Mouse (Mus musculus) embryonic facial prominence, embryonic 15.5 days (tissue): ENCODE results near the gene Ubash3b. TPM values are rescaled to one million over a fixed set of nuclear protein-coding genes. Genes with fewer than 3 reads are reported as not detected.
A peak's percentile ranks its signal among the peaks of the same experiment; 100 is the strongest.

ENCODE experiments used
- ATAC-seq: fragments of 200-750 bp; cut with Nextera tagmentation; 2 replicates; pipeline ENCODE4 v1.8.0; 2017; ENCODE audit warnings: low read depth, moderate TSS enrichment; ENCODE audit not compliant: insufficient number of reproducible peaks, low FRiP score, low TSS enrichment
- H3K27ac ChIP-seq: fragments of 300-500 bp; sonication (generic); replicated peaks from 2 replicates; pipeline ENCODE4 v1.5.1; 2015; ENCODE audit warnings: mild to moderate bottlenecking, inconsistent platforms
- H3K27me3 ChIP-seq: fragments of 300-500 bp; sonication (generic); 2 replicates; pipeline ENCODE4 v1.6.1; 2015; ENCODE audit warnings: inconsistent platforms
- H3K36me3 ChIP-seq: fragments of 300-500 bp; sonication (generic); 2 replicates; pipeline ENCODE4 v1.6.1; 2015; ENCODE audit warnings: mild to moderate bottlenecking, inconsistent platforms
- H3K4me1 ChIP-seq: fragments of 300-500 bp; sonication (generic); 2 replicates; pipeline ENCODE4 v1.6.1; 2015; ENCODE audit warnings: inconsistent platforms
- H3K4me2 ChIP-seq: fragments of 300-500 bp; sonication (generic); replicated peaks from 2 replicates; pipeline ENCODE4 v1.6.1; 2015; ENCODE audit warnings: mild to moderate bottlenecking, inconsistent platforms
- H3K4me3 ChIP-seq: fragments of 300-500 bp; sonication (generic); replicated peaks from 2 replicates; pipeline ENCODE4 v1.5.1; 2015; ENCODE audit warnings: mild to moderate bottlenecking, inconsistent platforms
- H3K9ac ChIP-seq: fragments of 300-500 bp; sonication (generic); 2 replicates; pipeline ENCODE4 v1.6.1; 2015; ENCODE audit warnings: inconsistent platforms
- H3K9me3 ChIP-seq: fragments of 300-500 bp; sonication (generic); replicated peaks from 2 replicates; pipeline ENCODE4 v1.6.1; 2016; ENCODE audit warnings: inconsistent platforms
- WGBS: fragments of 180-500 bp; shearing (Covaris S2); methylation state at CpG from one replicate; pipeline ENCODE4 v1.1.7; 2015; 5-methylcytosine and 5-hydroxymethylcytosine counted together
- polyA plus RNA-seq: library from polyadenylated mRNA; unstranded; fragments of >200 nt; fragmentation: Nextera tagmentation; extraction: Ambion mirVana; gene quantifications from 2 replicates; pipeline ENCODE4 v1.2.1, GENCODE M21; 2015

Gene Ubash3b
- polyA plus RNA-seq, 1 experiment from 2014 or later = 8.2 TPM

DNA sequence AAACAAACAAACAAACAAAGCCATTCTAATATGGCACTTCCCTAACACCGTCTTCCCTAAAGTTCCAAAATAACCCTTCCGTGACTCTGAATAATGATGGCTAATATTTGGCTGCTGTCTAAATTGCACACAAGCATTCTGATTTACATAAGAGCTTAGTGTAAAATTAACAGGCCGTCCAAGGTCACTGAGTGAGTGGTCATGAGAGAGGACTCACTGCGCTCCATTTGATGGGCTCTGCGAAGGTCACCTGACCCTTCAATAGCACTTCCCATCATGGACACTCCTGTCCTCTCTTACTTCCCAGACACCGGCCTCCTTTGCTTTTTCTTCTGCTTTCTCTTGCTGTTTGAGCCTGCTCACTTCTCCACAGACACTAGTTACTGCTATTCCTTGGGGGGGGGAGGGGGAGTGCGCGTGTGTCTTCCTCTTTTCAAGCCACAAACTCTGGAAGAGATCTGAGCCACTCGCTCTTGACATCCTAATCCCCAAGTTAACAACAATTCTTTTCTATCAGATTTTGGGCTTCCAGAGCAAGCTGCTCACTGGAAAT, 73.6 kb downstream of the Ubash3b start:
- no peak overlapping the region for H3K4me2 ChIP-seq
- H3K9ac ChIP-seq = no peak overlapping the region
- H3K4me1 ChIP-seq = peaks cover 16% of the 10 kb centered on the region
- 67% methylated on average over 9 of the region's 9 CpGs for WGBS
- no peak overlapping the region for H3K27ac ChIP-seq
- H3K4me3 ChIP-seq = no peak overlapping the region
- no peaks in the 10 kb centered on the region for H3K9me3 ChIP-seq
- ATAC-seq = no peak
- no peaks in the 10 kb centered on the region for H3K36me3 ChIP-seq
- no peaks in the 10 kb centered on the region for H3K27me3 ChIP-seq

DNA sequence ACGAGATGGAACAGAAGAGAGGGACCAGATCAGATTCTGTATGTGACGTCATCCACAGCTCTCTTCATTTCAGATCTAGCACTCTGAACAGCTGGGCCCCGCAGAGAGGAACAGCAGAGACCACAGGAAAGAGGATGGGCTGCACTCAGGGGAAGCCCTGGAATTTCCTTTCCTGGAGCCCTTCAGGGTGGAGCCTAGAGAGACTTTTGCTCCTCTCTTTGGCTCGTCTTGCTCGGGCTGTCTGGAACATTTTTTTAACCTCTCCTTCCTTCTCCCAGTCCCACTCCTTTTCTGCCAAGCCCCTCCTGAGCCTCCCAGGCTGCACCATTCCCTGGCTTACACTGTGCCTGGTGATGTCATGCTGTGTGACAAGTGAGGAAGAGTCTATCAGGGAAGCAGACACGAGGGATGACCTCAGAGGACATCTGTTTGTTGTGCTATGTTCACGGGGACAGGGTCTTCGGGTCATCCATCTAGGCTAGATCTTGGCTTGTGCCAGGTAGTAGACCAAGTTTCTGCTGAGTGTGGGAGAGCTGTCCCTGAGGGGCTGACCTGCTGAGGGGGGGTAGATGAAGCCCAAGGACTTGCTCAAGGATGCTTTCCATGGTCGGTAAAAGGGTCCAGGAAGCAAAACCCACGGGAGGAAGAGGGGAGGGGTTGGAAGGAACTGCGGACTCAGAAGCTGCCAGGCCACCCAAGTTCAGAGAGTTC, 77.2 kb downstream of the Ubash3b start:
- Histone ChIP-seq H3K9ac (no peak overlapping the region), H3K9me3 (no peaks in the 10 kb centered on the region), H3K4me1 (peaks cover 25% of the 10 kb centered on the region), H3K4me3 (no peak overlapping the region), H3K4me2 (peak overlapping the region; percentile 17), H3K36me3 (no peaks in the 10 kb centered on the region), H3K27me3 (no peaks in the 10 kb centered on the region), H3K27ac (peak overlapping the region; percentile 66)
- ATAC-seq = peak; percentile 86
- 22% methylated on average over 11 of the region's 11 CpGs for WGBS

- Histone ChIP-seq H3K36me3 (no peaks in the 10 kb centered on the region), H3K4me2 (no peak overlapping the region), H3K27me3 (no peaks in the 10 kb centered on the region), H3K4me1 (peaks cover 32% of the 10 kb centered on the region), H3K9ac (no peak overlapping the region), H3K27ac (peak overlapping the region; percentile 24), H3K4me3 (no peak overlapping the region), H3K9me3 (no peaks in the 10 kb centered on the region)
- 73% methylated on average over 6 of the region's 6 CpGs for WGBS
- no peak for ATAC-seq
Observed at GRCm38 (mm10) chr9:41083386-41084055, 78.0 kb downstream of the Ubash3b start.

GRCm38 (mm10) chr9:41082891-41083290, 78.6 kb downstream of the Ubash3b start:
- no peaks in the 10 kb centered on the region for H3K27me3 ChIP-seq
- ATAC-seq = no peak
- H3K9ac ChIP-seq = no peak overlapping the region
- H3K4me3 ChIP-seq = no peak overlapping the region
- no peak overlapping the region for H3K27ac ChIP-seq
- no peak overlapping the region for H3K4me2 ChIP-seq
- WGBS = 86% methylated on average over 3 of the region's 3 CpGs
- peaks cover 36% of the 10 kb centered on the region for H3K4me1 ChIP-seq
- H3K36me3 ChIP-seq = no peaks in the 10 kb centered on the region
- no peaks in the 10 kb centered on the region for H3K9me3 ChIP-seq

- 64% methylated on average over 5 of the region's 5 CpGs for WGBS
- H3K36me3 ChIP-seq = no peaks in the 10 kb centered on the region
- H3K27ac ChIP-seq = no peak overlapping the region
- no peak overlapping the region for H3K9ac ChIP-seq
- H3K27me3 ChIP-seq = no peaks in the 10 kb centered on the region
- no peaks in the 10 kb centered on the region for H3K9me3 ChIP-seq
- peaks cover 49% of the 10 kb centered on the region for H3K4me1 ChIP-seq
- ATAC-seq = no peak
- H3K4me3 ChIP-seq = no peak overlapping the region
- H3K4me2 ChIP-seq = no peak overlapping the region
Observed at GRCm38 (mm10) chr9:41080877-41081276, 80.6 kb downstream of the Ubash3b start.

- Histone ChIP-seq H3K36me3 (no peaks in the 10 kb centered on the region), H3K4me2 (no peak overlapping the region), H3K9me3 (no peaks in the 10 kb centered on the region), H3K4me1 (peaks cover 43% of the 10 kb centered on the region), H3K9ac (no peak overlapping the region), H3K27me3 (no peaks in the 10 kb centered on the region), H3K27ac (no peak overlapping the region), H3K4me3 (no peak overlapping the region)
- no peak for ATAC-seq
- 63% methylated on average over 14 of the region's 14 CpGs for WGBS
Observed at GRCm38 (mm10) chr9:41079428-41080155, 81.9 kb downstream of the Ubash3b start.

DNA sequence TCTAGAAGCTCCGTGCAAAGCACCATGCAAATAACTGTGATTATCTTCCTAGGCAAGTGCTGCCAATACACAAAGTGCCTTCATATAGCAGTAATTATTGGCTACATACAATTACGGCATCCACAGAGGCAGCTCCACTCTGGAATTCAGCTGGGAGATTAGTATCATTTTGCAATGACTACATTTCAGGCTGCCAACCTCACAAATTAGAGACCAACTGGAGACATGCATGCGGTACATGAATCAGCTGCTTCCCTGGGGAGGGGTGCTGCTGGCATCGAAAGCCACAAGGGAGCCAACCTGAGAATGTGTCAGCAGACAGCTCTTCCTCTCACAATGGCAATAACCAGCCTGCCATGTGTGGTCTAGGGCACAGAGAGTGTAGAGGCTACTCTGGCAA, 83.3 kb downstream of the Ubash3b start:
- Histone ChIP-seq H3K27ac (no peak overlapping the region), H3K4me3 (no peak overlapping the region), H3K36me3 (no peaks in the 10 kb centered on the region), H3K9me3 (no peaks in the 10 kb centered on the region), H3K9ac (no peak overlapping the region), H3K4me2 (no peak overlapping the region), H3K27me3 (no peaks in the 10 kb centered on the region), H3K4me1 (peaks cover 34% of the 10 kb centered on the region)
- WGBS = 41% methylated on average over 4 of the region's 4 CpGs
- ATAC-seq = no peak

DNA sequence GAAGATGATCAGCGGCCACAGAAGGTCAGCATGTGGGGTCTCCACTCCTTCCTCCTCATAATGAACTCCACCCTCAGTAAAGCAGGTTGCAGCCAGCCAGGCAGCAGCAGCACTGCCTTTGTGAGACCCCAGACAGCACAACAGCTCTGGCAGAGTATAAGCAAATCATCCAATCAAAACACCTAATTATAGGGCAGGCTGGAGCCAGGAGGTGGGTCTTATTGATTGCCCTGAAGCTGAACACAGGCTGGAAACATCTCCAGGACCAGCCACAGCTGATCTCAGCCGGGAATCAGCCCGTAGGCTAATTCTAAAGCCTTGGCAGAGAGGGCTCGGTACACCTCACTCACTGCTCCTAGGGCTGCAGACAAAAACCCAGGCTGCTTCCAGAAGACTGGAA, 85.3 kb downstream of the Ubash3b start:
- no peaks in the 10 kb centered on the region for H3K27me3 ChIP-seq
- peaks cover 28% of the 10 kb centered on the region for H3K4me1 ChIP-seq
- H3K4me3 ChIP-seq = no peak overlapping the region
- ATAC-seq = no peak
- H3K9ac ChIP-seq = no peak overlapping the region
- no peak overlapping the region for H3K27ac ChIP-seq
- 31% methylated on average over 4 of the region's 4 CpGs for WGBS
- H3K9me3 ChIP-seq = no peaks in the 10 kb centered on the region
- no peaks in the 10 kb centered on the region for H3K36me3 ChIP-seq
- H3K4me2 ChIP-seq = no peak overlapping the region

DNA sequence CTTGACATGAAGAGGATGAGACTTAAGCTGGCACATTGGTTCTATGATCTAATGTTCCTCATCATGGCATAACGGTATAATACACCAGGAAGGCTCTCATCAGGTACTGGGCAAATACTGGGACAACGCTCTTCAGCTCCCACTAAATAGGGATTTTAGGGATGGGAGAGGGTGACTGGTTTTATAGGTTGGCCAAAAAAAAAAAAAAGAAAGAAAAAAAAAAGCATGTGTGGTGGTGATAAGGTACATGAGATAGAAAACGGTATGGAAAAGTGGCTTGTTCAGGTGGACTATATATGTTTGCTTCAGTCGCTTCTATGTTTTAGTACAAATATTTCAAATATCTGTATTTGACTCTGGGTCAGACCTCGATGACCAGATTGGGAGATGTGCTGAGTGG, 86.0 kb downstream of the Ubash3b start:
- no peak for ATAC-seq
- Histone ChIP-seq H3K4me3 (no peak overlapping the region), H3K36me3 (no peaks in the 10 kb centered on the region), H3K4me1 (peaks cover 25% of the 10 kb centered on the region), H3K9ac (no peak overlapping the region), H3K27ac (no peak overlapping the region), H3K9me3 (no peaks in the 10 kb centered on the region), H3K27me3 (no peaks in the 10 kb centered on the region), H3K4me2 (no peak overlapping the region)
- WGBS = 96% methylated on average over 5 of the region's 5 CpGs

DNA sequence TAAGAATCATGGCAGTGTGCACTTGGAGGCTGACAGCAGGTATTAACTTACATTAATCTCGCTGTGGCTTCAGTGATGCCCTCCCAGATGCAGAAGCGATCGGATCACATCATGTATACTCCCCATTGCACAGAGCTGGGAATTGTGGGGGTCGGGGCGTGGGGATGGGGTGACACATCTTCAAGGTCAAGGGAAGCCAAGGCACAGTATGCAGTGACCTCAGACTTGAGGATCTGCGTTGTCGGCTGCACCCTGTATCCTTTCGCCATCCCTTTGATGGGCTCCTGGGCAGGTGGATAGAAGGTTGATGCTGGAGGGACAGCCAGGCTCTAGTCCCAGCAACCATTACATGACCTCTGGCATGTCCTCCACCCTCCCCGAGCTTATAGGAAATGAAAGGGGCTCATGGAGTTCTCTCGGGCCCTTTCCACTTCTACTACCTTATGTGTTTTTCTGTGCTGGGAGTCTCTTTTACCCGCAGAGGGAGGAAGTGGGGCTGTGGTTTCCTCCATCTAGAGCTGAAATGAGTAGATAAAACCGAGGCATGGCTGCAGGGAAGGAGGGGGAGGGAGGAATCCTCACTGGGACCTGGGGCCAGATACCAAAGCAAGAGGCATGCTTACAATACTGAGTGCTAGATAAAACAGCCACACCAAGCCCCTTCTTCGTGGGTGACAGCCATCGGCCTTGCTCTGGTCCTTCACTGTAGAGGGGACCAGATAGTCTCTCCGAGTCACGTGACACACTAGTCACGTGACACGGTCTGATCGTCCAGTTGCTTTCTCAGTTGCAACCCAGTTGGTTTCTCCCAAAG, 88.1 kb downstream of the Ubash3b start:
- H3K27me3 ChIP-seq = no peaks in the 10 kb centered on the region
- ATAC-seq = no peak
- WGBS = 84% methylated on average over 19 of the region's 19 CpGs

GRCm38 (mm10) chr9:41072786-41073185, 88.7 kb downstream of the Ubash3b start:
- no peaks in the 10 kb centered on the region for H3K27me3 ChIP-seq
- H3K4me3 ChIP-seq = no peak overlapping the region
- H3K4me1 ChIP-seq = peaks cover 22% of the 10 kb centered on the region
- no peaks in the 10 kb centered on the region for H3K36me3 ChIP-seq
- H3K9ac ChIP-seq = no peak overlapping the region
- H3K27ac ChIP-seq = no peak overlapping the region
- H3K4me2 ChIP-seq = no peak overlapping the region
- H3K9me3 ChIP-seq = no peaks in the 10 kb centered on the region
- WGBS = 81% methylated on average over 6 of the region's 6 CpGs
- ATAC-seq = no peak

More for the DNA sequence above, 88.1 kb downstream of the Ubash3b start:
- peaks cover 20% of the 10 kb centered on the region for H3K4me1 ChIP-seq
- H3K36me3 ChIP-seq = no peaks in the 10 kb centered on the region
- no peaks in the 10 kb centered on the region for H3K9me3 ChIP-seq
- H3K4me2 ChIP-seq = no peak overlapping the region
- H3K27ac ChIP-seq = no peak overlapping the region
- no peak overlapping the region for H3K9ac ChIP-seq
- no peak overlapping the region for H3K4me3 ChIP-seq
